Mouse (Mus musculus): ENCODE data around the gene Best1. TPM values are rescaled to one million over a fixed set of nuclear protein-coding genes. Genes with fewer than 3 reads are reported as not detected.

Gene Best1
- polyA plus RNA-seq (2012; rRNA removed) = 0.52 and 1.3 TPM in 2 replicates

GRCm38 (mm10) chr19:10001206-10001969 is at the start of gene Best1, which contains the start of gene Rab3il1:
Best1 (minus strand) TSS chr19:10001633.
Rab3il1 (plus strand) TSS chr19:10001669.

GRCm38 (mm10) chr19:10041388-10042148 is 40.1 kb upstream of the Best1 start, which contains the start of gene Fads3:
Fads3 (plus strand) TSS chr19:10041569.

GRCm38 (mm10) chr19:9980258-9980657 is 21.2 kb downstream of the Best1 start, which contains the start of gene Fth1:
Fth1 (plus strand) TSS chr19:9980598.

Other genes starting within 250 kb of the Best1 start
- not detected in 2 replicates for gene Scgb2a2, start 154.1 kb downstream of the Best1 start, polyA plus RNA-seq (2012; rRNA removed)
- gene Incenp, start 102.1 kb downstream of the Best1 start, polyA plus RNA-seq (2012; rRNA removed) = 91.4 and 139 TPM in 2 replicates
- 799 and 1,094 TPM in 2 replicates for gene Fth1, start 21.0 kb downstream of the Best1 start, polyA plus RNA-seq (2012; rRNA removed)
- 30.2 and 36.5 TPM in 2 replicates for gene Rab3il1, start within 50 bp of the Best1 start, polyA plus RNA-seq (2012; rRNA removed)
- gene Fads3, start 39.9 kb upstream of the Best1 start, polyA plus RNA-seq (2012; rRNA removed) = 8.3 and 14.5 TPM in 2 replicates
- gene Fads2, start 100.1 kb upstream of the Best1 start, polyA plus RNA-seq (2012; rRNA removed) = 136 and 152 TPM in 2 replicates
- 84.5 and 118 TPM in 2 replicates for gene Fads1, start 181.3 kb upstream of the Best1 start, polyA plus RNA-seq (2012; rRNA removed)
- gene Tmem258, start 202.4 kb upstream of the Best1 start, polyA plus RNA-seq (2012; rRNA removed) = 40.6 and 157 TPM in 2 replicates
- 71.8 and 99.2 TPM in 2 replicates for gene Fen1, start 202.5 kb upstream of the Best1 start, polyA plus RNA-seq (2012; rRNA removed)
- gene Myrf, start 239.1 kb upstream of the Best1 start, polyA plus RNA-seq (2012; rRNA removed) = 5.2 and 15.0 TPM in 2 replicates

Data from central nervous system, embryonic 11.5 days (tissue).